Mouse (Mus musculus) embryonic fibroblast, embryonic 13.5 days (primary cell): ENCODE data around the gene Lrrc8c.

Source experiments
- CTCF ChIP-seq: IDR thresholded peaks from 2 replicates; pipeline ENCODE4 v1.5.1; 2011; ENCODE audit warnings: mild to moderate bottlenecking, control low read depth, low read length, moderate library complexity, borderline replicate concordance; ENCODE audit not compliant: insufficient read depth
- POLR2A ChIP-seq: IDR thresholded peaks from 2 replicates; pipeline ENCODE4 v1.6.1; 2011; ENCODE audit warnings: low read depth, mild to moderate bottlenecking, control low read depth, low read length, moderate library complexity

GRCm38 (mm10) chr5:105516290-105516689 is 2.9 kb upstream of the Lrrc8c start:
- TF ChIP-seq CTCF (no peak), POLR2A (no peak)
